Mouse (Mus musculus) CH12.LX (cell line): ENCODE measurements around the gene Srarp. TPM values are rescaled to one million over a fixed set of nuclear protein-coding genes. Genes with fewer than 3 reads are reported as not detected.
A peak's percentile ranks its signal among the peaks of the same experiment; 100 is the strongest.

ENCODE experiments used
- DNase-seq: peaks from one replicate; pipeline ENCODE4 v3.0.0-alpha.2; 2013; ENCODE audit errors: extremely low read depth
- H3K27ac ChIP-seq: 2 replicates; pipeline ENCODE4 v1.5.1; 2012; ENCODE audit warnings: low read depth, mild to moderate bottlenecking, control low read depth, moderate library complexity; ENCODE audit not compliant: insufficient read depth
- H3K27me3 ChIP-seq: replicated peaks from 2 replicates; pipeline ENCODE3; 2012; ENCODE audit warnings: inconsistent platforms
- H3K36me3 ChIP-seq, 2 experiments: replicated peaks in 1 of 2; 2 replicates each; pipeline versions ENCODE3 to v1.6.1; 2012; ENCODE audit warnings: inconsistent platforms in 1 of 2, low read length in 1 of 2, mild to moderate bottlenecking in 1 of 2, mixed read lengths in 1 of 2, moderate library complexity in 1 of 2; ENCODE audit not compliant: control insufficient read depth in 1 of 2, insufficient read depth in 1 of 2
- H3K4me1 ChIP-seq, 2 experiments: 2 replicates each; pipeline ENCODE4 v1.6.1; 2012; ENCODE audit warnings: inconsistent platforms in 1 of 2, moderate library complexity in 1 of 2; ENCODE audit not compliant: insufficient read depth in 2 of 2, control insufficient read depth in 1 of 2
- H3K4me2 ChIP-seq: 2 replicates; pipeline ENCODE4 v1.6.1; 2012; ENCODE audit warnings: low read depth, mild to moderate bottlenecking, control low read depth; ENCODE audit not compliant: poor library complexity, insufficient read depth, severe bottlenecking
- H3K4me3 ChIP-seq, 3 experiments: fragments of 150-350 bp in 1 of 3; sonication (generic) in 1 of 3; replicated peaks in 1 of 3; 2 replicates each; pipeline versions ENCODE3 to v1.5.1; 2011 to 2012; ENCODE audit warnings: low read depth in 2 of 3, low read length in 2 of 3, mild to moderate bottlenecking in 2 of 3, moderate library complexity in 2 of 3, control low read depth in 1 of 3, improper control_type of control experiment in 1 of 3, inconsistent platforms in 1 of 3, mixed read lengths in 1 of 3; ENCODE audit not compliant: poor library complexity in 1 of 3
- H3K79me2 ChIP-seq: replicated peaks from 2 replicates; pipeline ENCODE4 v1.6.1; 2012; ENCODE audit warnings: mild to moderate bottlenecking, moderate library complexity; ENCODE audit not compliant: control insufficient read depth, poor library complexity, insufficient read depth, severe bottlenecking; ENCODE audit errors: extremely low read depth
- H3K9ac ChIP-seq: 2 replicates; pipeline ENCODE4 v1.6.1; 2012; ENCODE audit warnings: low read depth, mild to moderate bottlenecking, control low read depth, moderate library complexity; ENCODE audit not compliant: insufficient read depth
- H3K9me3 ChIP-seq: replicated peaks from 2 replicates; pipeline ENCODE3; 2012; ENCODE audit warnings: low read length, inconsistent platforms, mixed read lengths
- BHLHE40 ChIP-seq: IDR thresholded peaks from 2 replicates; pipeline ENCODE4 v1.6.1; 2011; ENCODE audit warnings: mild to moderate bottlenecking, low read depth, low read length, improper control_type of control experiment
- CHD1 ChIP-seq: IDR thresholded peaks from 2 replicates; pipeline ENCODE4 v1.6.1; 2012; ENCODE audit warnings: low read depth, low read length, improper control_type of control experiment, inconsistent platforms
- CTCF ChIP-seq, 2 experiments: IDR thresholded peaks in 1 of 2; conservative IDR thresholded peaks in 1 of 2; 2 replicates each; pipeline ENCODE4 v1.5.1; 2011 to 2012; ENCODE audit warnings: low read depth in 2 of 2, low read length in 2 of 2, improper control_type of control experiment in 1 of 2, inconsistent platforms in 1 of 2, mild to moderate bottlenecking in 1 of 2, moderate library complexity in 1 of 2
- E2F4 ChIP-seq: IDR thresholded peaks from 2 replicates; pipeline ENCODE4 v1.6.1; 2011; ENCODE audit warnings: low read depth, low read length, improper control_type of control experiment; ENCODE audit not compliant: insufficient replicate concordance
- EP300 ChIP-seq: IDR thresholded peaks from 2 replicates; pipeline ENCODE4 v1.6.1; 2011; ENCODE audit warnings: low read length, improper control_type of control experiment
- GABPA ChIP-seq: IDR thresholded peaks from 2 replicates; pipeline ENCODE4 v1.6.1; 2012; ENCODE audit warnings: low read depth, low read length, improper control_type of control experiment, inconsistent platforms; ENCODE audit not compliant: insufficient replicate concordance
- HCFC1 ChIP-seq: IDR thresholded peaks from 2 replicates; pipeline ENCODE4 v1.6.1; 2012; ENCODE audit warnings: low read depth, mild to moderate bottlenecking, inconsistent platforms, low read length, improper control_type of control experiment
- IRF4 ChIP-seq: IDR thresholded peaks from 2 replicates; pipeline ENCODE4 v1.6.1; 2014; ENCODE audit warnings: low read depth, mild to moderate bottlenecking, inconsistent platforms, low read length, improper control_type of control experiment
- JUN ChIP-seq: IDR thresholded peaks from 2 replicates; pipeline ENCODE4 v1.6.1; 2011; ENCODE audit warnings: low read depth, mild to moderate bottlenecking, low read length, improper control_type of control experiment, moderate library complexity; ENCODE audit not compliant: insufficient read depth
- JUND ChIP-seq: conservative IDR thresholded peaks from 2 replicates; pipeline ENCODE4 v1.6.1; 2011; ENCODE audit warnings: low read depth, low read length, improper control_type of control experiment
- KAT2A ChIP-seq: IDR thresholded peaks from 2 replicates; pipeline ENCODE4 v1.6.1; 2012; ENCODE audit warnings: low read length, improper control_type of control experiment, inconsistent platforms; ENCODE audit not compliant: insufficient replicate concordance
- MAX ChIP-seq: IDR thresholded peaks from 2 replicates; pipeline ENCODE4 v1.6.1; 2011; ENCODE audit warnings: low read length, improper control_type of control experiment
- MAZ ChIP-seq: IDR thresholded peaks from 2 replicates; pipeline ENCODE4 v1.6.1; 2012; ENCODE audit warnings: low read depth, mild to moderate bottlenecking, inconsistent platforms, low read length, improper control_type of control experiment, moderate library complexity
- MEF2A ChIP-seq: IDR thresholded peaks from 2 replicates; pipeline ENCODE4 v1.6.1; 2014; ENCODE audit warnings: low read depth, mild to moderate bottlenecking, inconsistent platforms, low read length, improper control_type of control experiment, borderline replicate concordance
- MXI1 ChIP-seq: IDR thresholded peaks from 2 replicates; pipeline ENCODE4 v1.6.1; 2011; ENCODE audit warnings: mild to moderate bottlenecking, low read depth, low read length, improper control_type of control experiment
- NRF1 ChIP-seq: IDR thresholded peaks from 2 replicates; pipeline ENCODE4 v1.6.1; 2014; ENCODE audit warnings: low read depth, mild to moderate bottlenecking, inconsistent platforms, low read length, improper control_type of control experiment, moderate library complexity
- PAX5 ChIP-seq: IDR thresholded peaks from 2 replicates; pipeline ENCODE4 v1.6.1; 2012; ENCODE audit warnings: low read length, inconsistent platforms, mixed read lengths
- POLR2A ChIP-seq: IDR thresholded peaks from 2 replicates; pipeline ENCODE4 v1.6.1; 2011; ENCODE audit warnings: low read depth, mild to moderate bottlenecking, improper control_type of control experiment, low read length
- POLR2AphosphoS2 ChIP-seq: IDR thresholded peaks from 2 replicates; pipeline ENCODE4 v1.6.1; 2011; ENCODE audit warnings: low read depth, low read length, improper control_type of control experiment
- RAD21 ChIP-seq: IDR thresholded peaks from 2 replicates; pipeline ENCODE4 v1.6.1; 2011; ENCODE audit warnings: low read depth, mild to moderate bottlenecking, low read length, improper control_type of control experiment, moderate library complexity
- RCOR1 ChIP-seq: conservative IDR thresholded peaks from 2 replicates; pipeline ENCODE4 v1.6.1; 2012; ENCODE audit warnings: low read depth, mild to moderate bottlenecking, inconsistent platforms, low read length, improper control_type of control experiment
- SIN3A ChIP-seq: IDR thresholded peaks from 2 replicates; pipeline ENCODE4 v1.6.1; 2012; ENCODE audit warnings: low read length, improper control_type of control experiment, inconsistent platforms
- SMC3 ChIP-seq: IDR thresholded peaks from 2 replicates; pipeline ENCODE4 v1.6.1; 2011; ENCODE audit warnings: low read depth, low read length, improper control_type of control experiment
- TCF12 ChIP-seq: IDR thresholded peaks from 2 replicates; pipeline ENCODE4 v1.6.1; 2014; ENCODE audit warnings: low read depth, mild to moderate bottlenecking, inconsistent platforms, low read length, improper control_type of control experiment
- USF2 ChIP-seq: conservative IDR thresholded peaks from 2 replicates; pipeline ENCODE4 v1.6.1; 2011; ENCODE audit warnings: low read depth, low read length, improper control_type of control experiment
- ZC3H11A ChIP-seq: IDR thresholded peaks from 2 replicates; pipeline ENCODE4 v1.6.1; 2012; ENCODE audit warnings: low read depth, mild to moderate bottlenecking, inconsistent platforms, low read length, improper control_type of control experiment
- ZMIZ1 ChIP-seq: IDR thresholded peaks from 2 replicates; pipeline ENCODE4 v1.6.1; 2012; ENCODE audit warnings: low read depth, mild to moderate bottlenecking, inconsistent platforms, low read length, improper control_type of control experiment
- ZNF384 ChIP-seq: IDR thresholded peaks from 2 replicates; pipeline ENCODE4 v1.6.1; 2012; ENCODE audit warnings: low read depth, low read length, improper control_type of control experiment, inconsistent platforms
- dilution Hi-C: fragments of 300-500 bp; cut with MboI; formaldehyde crosslinking; loops from 2 replicates; pipeline ENCODE4 v1.14.3; 2020; ENCODE audit warnings: low sequenced_read_pairs; ENCODE audit not compliant: extremely low pct_unique_long_range_greater_than_20kb, extremely low pct_ligation_motif_present
- in situ Hi-C: fragments of 300-500 bp; cut with MboI; formaldehyde crosslinking; loops from 3 replicates; pipeline ENCODE4 v1.14.3; 2019; ENCODE audit warnings: low sequenced_read_pairs, low pct_ligation_motif_present, low pct_unique_long_range_greater_than_20kb, mixed read lengths
- polyA plus RNA-seq: library from polyadenylated mRNA; unstranded; fragments of >175 nt; gene quantifications from 2 replicates; pipeline ENCODE4 v1.2.1, GENCODE M21; 2012; ENCODE audit warnings: low read depth; ENCODE audit not compliant: insufficient read length
- total RNA-seq, 2 experiments: library from RNA; depleted of rRNA; stranded (reverse); fragments of 300-350 nt in 1 of 2; fragments of >200 nt in 1 of 2; gene quantifications; 2 replicates each; pipeline ENCODE4 v1.2.3; 2012 to 2014

Srarp gene
- total and polyA plus RNA-seq, 3 experiments, result not detected

DNA sequence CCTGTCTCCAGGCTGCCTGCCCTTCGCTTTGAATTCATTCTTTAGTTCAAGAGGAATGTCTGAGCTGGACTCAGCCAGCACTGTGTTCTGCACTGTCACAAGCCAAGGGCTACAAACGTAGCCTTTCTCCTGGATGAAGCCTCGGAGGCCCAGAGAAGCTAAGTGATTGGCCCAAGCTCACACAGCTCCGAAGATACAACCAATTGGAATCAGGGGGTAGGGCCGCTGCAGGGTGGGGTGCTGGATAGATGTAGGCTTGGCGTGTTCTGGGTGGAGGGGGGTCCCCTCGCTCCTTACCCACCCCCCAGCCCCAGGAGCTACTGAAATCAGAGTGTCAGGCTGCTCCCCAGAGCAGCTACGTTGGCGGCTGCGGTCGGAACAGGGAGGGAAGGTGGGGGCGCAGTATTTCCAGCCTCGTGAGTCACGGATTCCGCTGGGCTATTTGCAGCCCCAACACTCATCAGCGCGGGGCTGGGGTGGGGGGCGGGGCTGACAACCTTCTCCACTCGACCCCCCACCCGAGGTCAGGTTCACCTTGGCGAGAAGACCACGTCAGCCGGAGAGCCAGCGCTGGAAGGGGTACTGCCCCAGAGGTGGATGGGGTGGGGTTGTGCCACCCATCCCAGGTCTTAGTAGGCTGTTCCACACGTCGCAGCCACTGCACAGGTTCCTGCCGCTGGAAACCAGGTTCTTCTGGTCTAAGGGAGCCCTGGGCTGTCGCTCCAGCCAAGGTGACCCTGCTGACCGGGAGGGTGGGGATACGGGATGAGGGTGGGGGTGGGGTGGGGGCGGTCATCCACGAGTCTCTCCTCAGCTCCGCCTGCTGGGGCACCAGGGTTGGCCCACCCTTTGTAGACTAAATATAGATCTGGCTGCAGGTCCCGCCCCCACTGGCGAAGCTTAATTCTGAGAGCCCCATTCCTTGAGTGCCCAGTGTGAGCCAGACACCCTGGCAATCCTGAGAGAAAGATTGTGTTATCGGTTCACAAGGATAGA lies 10.1 kb downstream of the Srarp start (continued):
- TF ChIP-seq CHD1 (no peak), ZNF384 (no peak), USF2 (no peak), MAX (no peak), CTCF (conservative IDR thresholded peaks at IDR 0.05 in 1 of 2, IDR thresholded peaks at IDR 0.05 in 1 of 2; ENCODE audit: low read depth in 2 of 2, low read length in 2 of 2) (no peak), POLR2AphosphoS2 (0 out of 2 replicates have a peak, but pooled peaks have one; percentile 62), ZMIZ1 (peak; percentile 52; the same call in 1 of the 2 replicates), JUND (no peak), MEF2A (peak; percentile 99), SIN3A (no peak; the same call in 1 of the 2 replicates), GABPA (no peak), PAX5 (no peak), KAT2A (no peak), ZC3H11A (no peak), JUN (peak; percentile 46; the same call in 1 of the 2 replicates), MAZ (peak; percentile 97), MXI1 (peak; percentile 52; the same call in 1 of the 2 replicates)

DNA sequence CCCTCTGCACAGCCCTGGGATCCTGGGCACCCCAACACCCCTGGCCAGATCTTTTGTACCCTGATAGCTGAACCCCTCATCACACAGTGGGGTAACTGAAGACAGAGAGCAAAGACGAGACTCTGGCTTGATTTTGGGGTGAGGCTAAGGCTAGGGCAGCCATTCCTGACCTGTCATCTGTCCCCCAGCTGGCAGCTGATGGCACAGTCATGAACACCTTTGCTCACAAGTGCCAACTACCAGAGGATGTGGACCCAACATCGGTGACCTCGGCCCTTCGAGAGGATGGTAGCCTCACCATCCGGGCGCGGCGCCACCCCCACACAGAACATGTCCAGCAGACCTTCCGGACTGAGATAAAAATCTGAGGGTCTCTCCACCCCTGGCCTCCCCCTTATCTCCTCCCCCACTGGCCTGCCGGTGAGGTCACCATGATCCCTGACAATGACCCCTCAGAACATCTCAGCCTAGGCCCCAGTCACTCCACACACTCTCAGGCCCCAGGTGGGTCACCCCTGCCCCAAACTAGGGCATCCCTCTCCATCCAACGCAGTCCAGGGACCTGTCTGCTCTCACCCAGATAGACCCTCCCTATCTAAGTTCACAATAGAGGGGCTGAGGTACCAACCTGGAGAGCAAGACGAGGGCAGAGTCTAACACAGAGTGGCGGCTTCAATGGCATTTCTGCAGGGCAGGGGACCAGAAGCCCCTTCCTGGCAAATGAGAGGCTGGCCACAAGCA lies 12.0 kb downstream of the Srarp start:
- Histone ChIP-seq H3K27me3 (peaks cover 1% of the 10 kb centered on the region), H3K9ac (no peak overlapping the region), H3K79me2 (no peaks in the 10 kb centered on the region), H3K4me3 (no peak overlapping the region), H3K36me3 (no peaks in the 10 kb centered on the region), H3K27ac (no peak overlapping the region), H3K9me3 (no peaks in the 10 kb centered on the region), H3K4me2 (no peak overlapping the region), H3K4me1 (peaks cover 12 to 59% of the 10 kb centered on the region in 2 experiments)
- TF ChIP-seq NRF1 (no peak), JUND (no peak), MAZ (no peak), POLR2AphosphoS2 (no peak), RAD21 (no peak), BHLHE40 (no peak), ZNF384 (no peak), IRF4 (no peak), POLR2A (no peak), TCF12 (no peak), SMC3 (no peak), CHD1 (no peak), E2F4 (no peak), HCFC1 (no peak), EP300 (no peak), RCOR1 (no peak)
- in situ Hi-C loops, result loop anchor here (25.0 kb wide), 2 partner anchors 538 to 663 kb away; partner anchors contain the start of gene Tmem51
- dilution Hi-C loops, result no loop called here
- DNase-seq, result no peak
